Mouse (Mus musculus) adrenal gland (tissue): ENCODE measurements around the gene Olfr1411.

Experiments
- intact Hi-C: fragments of 180-260 bp; cut with DNase I; formaldehyde crosslinking; loops from one replicate; pipeline ENCODE4 v1.15.1; 2025
- long read RNA-seq, 2 experiments: library from polyadenylated mRNA; unstranded; transcript quantifications; one replicate each; pipeline ENCODE4 v2.0.0; 2020; ENCODE audit warnings: borderline replicate concordance in 1 of 2; ENCODE audit not compliant: insufficient replicate concordance in 1 of 2

The Olfr1411 gene
- long read RNA-seq, experiment 1: 0 reads
- long read RNA-seq, experiment 2: 0 reads

GRCm38 (mm10) chr1:92594111-92594510 is at the start of gene Olfr1411:
Olfr1411 (plus strand) TSS chr1:92594411.
- intact Hi-C loops: no loop called here

GRCm38 (mm10) chr1:92545929-92546328 is 48.3 kb upstream of the Olfr1411 start:
- intact Hi-C loops: no loop called here

GRCm38 (mm10) chr1:92571022-92571421 is 23.2 kb upstream of the Olfr1411 start, which contains the start of gene Olfr1413:
Olfr1413 (plus strand) TSS chr1:92571322.
- intact Hi-C loops: no loop called here

- intact Hi-C loops: no loop called here
These were observed 8.7 kb upstream of the Olfr1411 start, which contains the start of gene Olfr1412 for GRCm38 (mm10) chr1:92585479-92585878. Olfr1412 (plus strand) TSS chr1:92585779.

GRCm38 (mm10) chr1:92596019-92596418 is 1.8 kb downstream of the Olfr1411 start:
- intact Hi-C loops: no loop called here

GRCm38 (mm10) chr1:92605482-92605881 is 11.3 kb downstream of the Olfr1411 start, which contains the start of gene Olfr1410:
Olfr1410 (plus strand) TSS chr1:92605782.
- intact Hi-C loops: loop anchor here (10.0 kb wide), 1 partner anchor 691 kb away; no protein-coding TSS in a partner anchor

GRCm38 (mm10) chr1:92607711-92608110 is 13.5 kb downstream of the Olfr1411 start:
- intact Hi-C loops: loop anchor here (10.0 kb wide), 1 partner anchor 693 kb away; no protein-coding TSS in a partner anchor

- intact Hi-C loops: loop anchor here (1.0 to 10.0 kb wide), 2 partner anchors 90 to 224 kb away; partner anchors contain the start of gene Gpc1
These were observed 16.8 kb downstream of the Olfr1411 start for GRCm38 (mm10) chr1:92611008-92611407.

GRCm38 (mm10) chr1:92613175-92613574 is 19.0 kb downstream of the Olfr1411 start:
- intact Hi-C loops: loop anchor here (10.0 kb wide), 1 partner anchor 222 kb away; the partner anchor contains the start of gene Gpc1

GRCm38 (mm10) chr1:92614516-92614915 is 20.3 kb downstream of the Olfr1411 start:
- intact Hi-C loops: loop anchor here (1.0 to 10.0 kb wide), 2 partner anchors 33 to 220 kb away; partner anchors contain the start of gene Gpc1

- intact Hi-C loops: loop anchor here (10.0 kb wide), 1 partner anchor 219 kb away; the partner anchor contains the start of gene Gpc1
These were observed 21.8 kb downstream of the Olfr1411 start for GRCm38 (mm10) chr1:92616046-92616445.

GRCm38 (mm10) chr1:92617488-92617887 is 23.3 kb downstream of the Olfr1411 start, which contains the start of gene Olfr12:
Olfr12 (plus strand) TSS chr1:92617788.
- intact Hi-C loops: loop anchor here (10.0 kb wide), 1 partner anchor 217 kb away; the partner anchor contains the start of gene Gpc1

- intact Hi-C loops: loop anchor here (10.0 kb wide), 1 partner anchor 216 kb away; the partner anchor contains the start of gene Gpc1
These were observed 24.1 kb downstream of the Olfr1411 start for GRCm38 (mm10) chr1:92618360-92618759.

GRCm38 (mm10) chr1:92628227-92628626 is 34.0 kb downstream of the Olfr1411 start:
- intact Hi-C loops: no loop called here

- intact Hi-C loops: no loop called here
These were observed 38.0 kb downstream of the Olfr1411 start for GRCm38 (mm10) chr1:92632196-92632595.

- intact Hi-C loops: no loop called here
These were observed 38.7 kb downstream of the Olfr1411 start for GRCm38 (mm10) chr1:92632948-92633347.

- intact Hi-C loops: no loop called here
These were observed 39.5 kb downstream of the Olfr1411 start for GRCm38 (mm10) chr1:92633726-92634125.

GRCm38 (mm10) chr1:92634569-92634968 is 40.4 kb downstream of the Olfr1411 start:
- intact Hi-C loops: no loop called here

- intact Hi-C loops: no loop called here
These were observed 40.9 kb downstream of the Olfr1411 start for GRCm38 (mm10) chr1:92634976-92635599.

- intact Hi-C loops: no loop called here
These were observed 41.8 kb downstream of the Olfr1411 start for GRCm38 (mm10) chr1:92636015-92636414.

- intact Hi-C loops: no loop called here
These were observed 42.5 kb downstream of the Olfr1411 start for GRCm38 (mm10) chr1:92636676-92637075.

GRCm38 (mm10) chr1:92637501-92638172 is 43.4 kb downstream of the Olfr1411 start:
- intact Hi-C loops: no loop called here
